Mouse (Mus musculus) thymus, postnatal 36 days (tissue): Measurements from ENCODE around the gene Ppp1r9a.

Source experiments
- DNase-seq, 2 experiments: peaks; one replicate each; pipeline ENCODE4 v3.0.0; 2022; ENCODE audit warnings: mixed read lengths in 2 of 2

The Ppp1r9a gene

GRCm38 (mm10) chr6:5008603-5009002 is 105.9 kb downstream of the Ppp1r9a start:
- no peak for DNase-seq

GRCm38 (mm10) chr6:5010553-5011416 is 108.1 kb downstream of the Ppp1r9a start:
- DNase-seq = no peak

GRCm38 (mm10) chr6:5012794-5013193 is 110.1 kb downstream of the Ppp1r9a start:
- no peak for DNase-seq

GRCm38 (mm10) chr6:5014567-5014966 is 111.8 kb downstream of the Ppp1r9a start:
- no peak for DNase-seq

GRCm38 (mm10) chr6:5015173-5015572 is 112.5 kb downstream of the Ppp1r9a start:
- no peak for DNase-seq

- DNase-seq = no peak
Measured at GRCm38 (mm10) chr6:5017945-5018511, 115.3 kb downstream of the Ppp1r9a start.

- DNase-seq = no peak
Measured at GRCm38 (mm10) chr6:5019208-5019607, 116.5 kb downstream of the Ppp1r9a start.

- DNase-seq = no peak
Measured at GRCm38 (mm10) chr6:5019969-5020368, 117.3 kb downstream of the Ppp1r9a start.

- DNase-seq = no peak
Measured at GRCm38 (mm10) chr6:5020510-5020909, 117.8 kb downstream of the Ppp1r9a start.

GRCm38 (mm10) chr6:5022677-5023076 is 120.0 kb downstream of the Ppp1r9a start:
- no peak for DNase-seq

GRCm38 (mm10) chr6:5024893-5025292 is 122.2 kb downstream of the Ppp1r9a start:
- DNase-seq = no peak

- no peak for DNase-seq
Measured at GRCm38 (mm10) chr6:5026772-5027171, 124.1 kb downstream of the Ppp1r9a start.

GRCm38 (mm10) chr6:5027213-5027612 is 124.5 kb downstream of the Ppp1r9a start:
- DNase-seq = no peak

- DNase-seq = no peak
Measured at GRCm38 (mm10) chr6:5027801-5028200, 125.1 kb downstream of the Ppp1r9a start.

GRCm38 (mm10) chr6:5029205-5029927 is 126.6 kb downstream of the Ppp1r9a start:
- DNase-seq = no peak

GRCm38 (mm10) chr6:5029956-5030355 is 127.2 kb downstream of the Ppp1r9a start:
- DNase-seq = no peak

- no peak for DNase-seq
Measured at GRCm38 (mm10) chr6:5032986-5033633, 130.4 kb downstream of the Ppp1r9a start.

- DNase-seq = no peak
Measured at GRCm38 (mm10) chr6:5037225-5037624, 134.5 kb downstream of the Ppp1r9a start.

- DNase-seq = no peak
Measured at GRCm38 (mm10) chr6:5038140-5038749, 135.5 kb downstream of the Ppp1r9a start.

- DNase-seq = no peak
Measured at GRCm38 (mm10) chr6:5039316-5039715, 136.6 kb downstream of the Ppp1r9a start.

GRCm38 (mm10) chr6:5045854-5046253 is 143.1 kb downstream of the Ppp1r9a start:
- DNase-seq = no peak

GRCm38 (mm10) chr6:5048025-5048424 is 145.3 kb downstream of the Ppp1r9a start:
- no peak for DNase-seq

- DNase-seq = peak in 1 of 2 experiments; percentile 3
Measured at GRCm38 (mm10) chr6:5052309-5052708, 149.6 kb downstream of the Ppp1r9a start.
